Mouse (Mus musculus): ENCODE data around the gene Olfr703.

The Olfr703 gene

GRCm38 (mm10) chr7:106843060-106843459 is at the start of gene Olfr703:
TSS of gene Olfr703 (plus strand) at chr7:106843360.
- no peak for DNase-seq

GRCm38 (mm10) chr7:106808734-106809133 is 34.4 kb upstream of the Olfr703 start, which contains the start of gene Olfr700:
TSS of gene Olfr700 (minus strand) at chr7:106808834.
- no peak for DNase-seq

GRCm38 (mm10) chr7:106813829-106814228 is 29.3 kb upstream of the Olfr703 start, which contains the start of gene Olfr701:
TSS of gene Olfr701 (plus strand) at chr7:106814129.
- no peak for DNase-seq

GRCm38 (mm10) chr7:106815775-106816174 is 27.4 kb upstream of the Olfr703 start:
- no peak for DNase-seq

DNA sequence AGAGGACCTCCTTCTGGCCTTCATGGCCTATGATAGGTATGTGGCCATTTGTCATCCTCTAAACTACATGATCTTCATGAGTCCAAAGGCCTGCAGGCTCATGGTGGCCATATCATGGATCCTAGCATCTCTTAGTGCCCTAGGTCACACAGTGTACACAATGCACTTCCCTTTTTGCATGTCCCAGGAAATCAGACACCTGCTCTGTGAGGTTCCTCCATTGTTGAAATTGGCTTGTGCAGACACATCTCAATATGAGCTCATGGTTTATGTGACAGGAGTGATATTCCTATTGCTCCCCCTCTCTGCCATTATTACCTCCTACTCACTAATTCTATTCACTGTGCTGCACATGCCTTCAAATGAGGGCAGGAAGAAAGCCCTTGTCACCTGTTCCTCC is 24.7 kb upstream of the Olfr703 start:
- no peak for DNase-seq

GRCm38 (mm10) chr7:106833793-106834192 is 9.4 kb upstream of the Olfr703 start, which contains the start of gene Olfr702:
TSS of gene Olfr702 (minus strand) at chr7:106833893.
- no peak for DNase-seq

DNA sequence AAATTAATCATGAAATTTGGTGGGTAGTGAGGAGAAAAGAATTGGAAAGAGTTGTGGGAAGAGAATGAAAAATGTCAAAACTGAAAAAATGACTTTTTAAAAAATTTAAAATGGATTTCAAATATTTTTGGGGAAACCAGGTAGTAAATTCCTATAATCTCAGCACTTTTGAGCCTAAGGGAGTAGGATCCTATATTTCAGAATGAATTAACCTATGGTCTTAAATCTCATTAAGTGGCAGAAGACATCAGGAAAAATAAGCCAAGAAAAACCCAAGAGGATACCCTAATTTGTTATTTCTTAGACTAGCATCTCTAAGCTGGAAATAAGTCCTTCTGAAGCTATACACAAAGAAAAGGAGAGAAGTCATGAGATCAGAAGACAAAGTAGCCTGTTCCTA is 19.7 kb downstream of the Olfr703 start, which contains the start of gene Olfr704:
Gene Olfr704 (plus strand): TSS at position 301 of the 400 bp plus-strand sequence.
- DNase-seq: no peak

GRCm38 (mm10) chr7:106876791-106877190 is 33.6 kb downstream of the Olfr703 start, which contains the start of gene Olfr705:
TSS of gene Olfr705 (minus strand) at chr7:106876891.
- DNase-seq: no peak

GRCm38 (mm10) chr7:106888062-106888461 is 44.9 kb downstream of the Olfr703 start, which contains the start of gene Olfr706:
TSS of gene Olfr706 (minus strand) at chr7:106888162.
- DNase-seq: no peak

Measured in cerebellum, adult 9-10 months (tissue).